Mouse (Mus musculus) frontal cortex, postnatal 10 days (tissue): ENCODE results near the gene Ccser1.

Source experiments
- DNase-seq, 2 experiments: peaks; one replicate each; pipeline ENCODE4 v3.0.0; 2022; ENCODE audit warnings: low spot score in 2 of 2, mixed read lengths in 1 of 2

Ccser1 gene

GRCm38 (mm10) chr6:61296188-61297037, 116.3 kb downstream of the Ccser1 start:
- no peak for DNase-seq

GRCm38 (mm10) chr6:61300441-61300840, 120.3 kb downstream of the Ccser1 start:
- no peak for DNase-seq

GRCm38 (mm10) chr6:61300975-61301374, 120.9 kb downstream of the Ccser1 start:
- DNase-seq: no peak

GRCm38 (mm10) chr6:61301631-61302030, 121.5 kb downstream of the Ccser1 start:
- no peak for DNase-seq

GRCm38 (mm10) chr6:61311324-61312091, 131.4 kb downstream of the Ccser1 start:
- no peak for DNase-seq

GRCm38 (mm10) chr6:61315884-61316601, 135.9 kb downstream of the Ccser1 start:
- DNase-seq: peak in 1 of 2 experiments; percentile 42

DNA sequence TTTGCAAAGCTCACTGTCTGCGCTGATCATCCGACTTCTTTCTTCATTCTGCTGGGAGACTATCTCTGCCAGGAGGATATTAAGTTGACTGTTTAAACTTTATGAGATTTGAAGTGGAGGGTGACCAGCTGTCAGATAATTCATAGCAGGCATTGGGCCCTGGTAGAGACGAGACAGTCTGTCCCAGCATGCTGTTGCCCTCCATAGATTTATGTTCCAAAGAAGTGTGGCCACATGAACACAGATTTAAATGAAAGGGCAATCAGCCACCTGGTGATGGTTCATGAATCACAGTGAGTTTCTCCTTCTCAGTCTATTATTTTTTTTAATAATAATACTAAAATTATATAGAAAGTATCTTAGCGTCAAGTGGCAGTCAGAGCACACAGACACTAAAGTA, 140.7 kb downstream of the Ccser1 start:
- DNase-seq: no peak

GRCm38 (mm10) chr6:61322328-61322727, 142.2 kb downstream of the Ccser1 start:
- DNase-seq: no peak

DNA sequence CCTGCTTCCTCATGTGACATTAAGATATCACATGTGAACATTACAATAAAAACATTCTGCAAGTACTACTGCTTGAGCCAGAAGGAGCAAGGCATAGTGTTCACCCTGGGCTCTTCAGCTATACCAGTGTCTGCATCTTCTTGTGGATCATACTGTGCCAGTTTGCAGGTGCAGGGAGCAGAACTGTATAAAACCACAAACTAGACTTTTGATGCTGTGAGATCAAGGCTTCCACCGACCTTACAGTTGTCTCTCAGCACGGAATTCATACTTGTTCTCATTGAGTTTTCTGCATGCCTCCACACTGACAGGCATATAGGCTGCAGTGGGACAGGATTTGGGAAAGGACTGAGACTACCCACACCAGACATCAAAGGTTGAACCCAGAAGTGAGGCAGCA, 146.0 kb downstream of the Ccser1 start:
- no peak for DNase-seq

DNA sequence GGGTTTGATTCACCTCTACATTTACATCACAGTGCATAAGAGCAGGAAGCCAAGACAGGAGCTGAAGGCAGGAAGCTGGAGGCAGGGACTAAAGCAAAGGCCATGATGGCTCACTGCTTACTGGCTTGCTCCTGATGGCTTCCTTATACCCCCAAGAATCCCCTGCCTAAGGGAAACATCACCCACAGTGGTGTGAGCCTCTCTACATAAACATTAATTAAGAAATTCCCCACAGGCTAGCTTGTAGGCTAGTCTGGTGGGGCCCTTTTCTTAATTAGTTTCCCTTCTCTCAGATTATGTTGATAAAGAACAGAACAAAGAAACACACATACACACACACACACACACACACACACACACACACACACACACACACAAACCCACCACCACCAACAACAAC, 148.9 kb downstream of the Ccser1 start:
- no peak for DNase-seq

DNA sequence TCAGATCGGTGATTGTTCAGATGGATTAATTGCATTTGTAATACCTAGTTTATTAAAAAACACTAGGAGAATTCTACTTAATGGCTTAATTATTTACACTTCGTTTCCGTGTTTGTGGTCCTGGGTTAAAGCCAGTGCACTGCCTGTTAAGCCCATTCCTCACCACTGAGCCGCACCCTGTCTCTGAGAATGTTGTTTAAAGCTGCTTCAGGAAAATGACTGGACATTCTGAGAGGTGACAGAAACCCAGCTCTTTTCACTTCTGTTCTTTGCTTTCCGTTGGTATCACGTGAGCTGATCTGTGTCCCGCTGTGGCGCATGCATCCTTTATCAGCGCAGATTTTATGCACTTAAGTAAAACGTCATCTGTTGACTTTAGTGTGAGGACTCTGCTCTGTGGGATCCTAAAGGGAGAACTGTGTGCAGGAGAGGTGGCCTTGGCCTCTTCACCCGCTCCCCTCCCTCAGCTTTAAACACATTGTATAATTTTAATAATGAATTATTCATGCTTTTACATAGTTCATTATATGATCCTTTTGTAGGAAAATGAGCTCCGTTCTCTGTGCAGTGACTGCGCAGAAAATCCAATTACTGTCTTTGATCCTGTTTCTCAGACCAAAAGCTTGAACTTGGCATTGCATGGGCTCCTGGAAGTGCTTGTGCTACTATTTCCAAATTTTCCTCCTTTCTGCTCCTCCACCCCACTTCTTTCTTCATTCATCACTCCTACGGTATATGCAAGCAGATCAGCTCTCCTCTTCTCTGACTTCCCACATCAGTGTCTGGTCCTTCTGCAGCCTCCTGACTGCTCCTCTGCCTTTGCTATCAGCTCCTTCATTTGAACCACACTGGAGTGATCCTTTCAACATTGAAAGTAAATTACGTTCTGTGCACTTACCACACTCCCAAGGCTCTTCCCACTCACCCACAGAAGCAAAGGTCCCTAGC, 149.7 kb downstream of the Ccser1 start:
- DNase-seq: no peak

DNA sequence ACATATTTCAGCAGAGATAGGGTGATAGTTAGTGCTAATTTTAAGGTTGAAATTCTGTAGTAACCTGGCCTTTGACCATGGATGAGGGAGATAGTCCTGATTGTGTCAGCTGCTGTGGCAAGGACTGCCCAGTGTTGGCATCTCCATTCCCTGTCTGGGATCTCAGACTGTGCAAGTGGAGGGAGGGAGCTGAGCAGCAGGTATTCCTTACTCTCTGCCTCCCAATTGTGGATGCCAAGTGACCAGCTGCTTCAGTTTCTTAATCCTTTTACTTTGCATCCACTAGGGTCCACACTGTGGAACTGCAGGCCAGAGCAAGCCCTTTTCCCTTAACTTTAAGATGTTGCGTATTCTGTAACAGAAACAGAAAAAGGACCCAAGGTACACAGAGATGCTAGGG, 154.3 kb downstream of the Ccser1 start:
- DNase-seq: no peak

DNA sequence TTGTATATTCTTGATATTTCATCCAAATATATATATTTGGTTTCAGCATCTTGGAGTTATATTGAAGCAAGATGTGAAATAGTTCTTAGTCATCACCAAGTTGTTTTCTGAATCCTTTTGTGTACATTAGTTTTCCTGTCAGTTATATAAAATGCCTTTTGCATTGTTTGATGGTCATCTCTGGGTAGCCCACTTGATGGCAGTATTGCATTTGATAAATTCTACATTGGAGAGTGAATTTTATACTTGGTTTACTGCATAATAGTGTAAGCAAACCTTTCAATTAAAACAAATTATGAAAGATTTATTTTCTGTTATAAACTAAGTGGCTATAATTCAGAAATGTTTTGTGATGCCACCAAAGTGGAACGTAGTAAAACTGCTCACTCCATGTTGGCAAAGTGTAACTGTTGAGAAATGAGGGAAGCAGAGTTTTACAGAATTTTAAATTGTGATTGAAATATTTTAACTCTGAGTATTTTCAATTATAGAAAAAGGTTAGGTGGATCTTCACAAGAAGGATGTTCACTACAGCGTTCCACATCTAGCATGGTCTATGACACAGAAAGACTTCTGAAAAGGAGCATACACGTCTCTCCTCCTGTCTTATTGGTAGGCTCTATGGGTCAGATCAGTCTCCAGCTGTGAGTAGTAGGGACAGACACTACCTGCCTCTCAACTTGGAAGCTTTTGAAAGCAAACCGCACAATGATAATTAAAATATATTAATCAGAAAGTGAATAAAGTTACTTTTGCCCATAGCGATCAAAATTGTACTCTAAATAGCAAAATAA, 167.1 kb downstream of the Ccser1 start:
- no peak for DNase-seq

- DNase-seq: no peak
Measured at GRCm38 (mm10) chr6:61363722-61364121, 183.6 kb downstream of the Ccser1 start.

- DNase-seq: no peak
Measured at GRCm38 (mm10) chr6:61382526-61382925, 202.4 kb downstream of the Ccser1 start.

DNA sequence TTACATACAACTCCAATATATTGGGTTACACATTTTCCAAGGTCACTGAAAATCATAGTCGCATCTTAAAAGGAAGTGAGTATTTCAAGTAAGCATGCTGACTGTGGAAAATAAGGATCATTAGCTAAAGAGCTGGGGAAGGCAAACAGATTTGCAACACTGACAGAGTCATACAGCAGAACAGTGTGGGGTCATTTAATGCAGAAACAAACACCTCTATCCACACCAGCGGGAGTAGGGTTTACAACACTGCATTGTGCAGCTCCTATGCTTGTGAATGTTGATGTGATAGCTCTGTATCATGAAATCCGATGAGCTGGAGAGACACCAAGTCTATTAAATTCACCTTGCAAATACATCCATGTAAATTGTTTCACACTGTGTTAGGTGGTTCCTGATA, 202.9 kb downstream of the Ccser1 start:
- no peak for DNase-seq

- no peak for DNase-seq
Measured at GRCm38 (mm10) chr6:61387046-61387445, 206.9 kb downstream of the Ccser1 start.

DNA sequence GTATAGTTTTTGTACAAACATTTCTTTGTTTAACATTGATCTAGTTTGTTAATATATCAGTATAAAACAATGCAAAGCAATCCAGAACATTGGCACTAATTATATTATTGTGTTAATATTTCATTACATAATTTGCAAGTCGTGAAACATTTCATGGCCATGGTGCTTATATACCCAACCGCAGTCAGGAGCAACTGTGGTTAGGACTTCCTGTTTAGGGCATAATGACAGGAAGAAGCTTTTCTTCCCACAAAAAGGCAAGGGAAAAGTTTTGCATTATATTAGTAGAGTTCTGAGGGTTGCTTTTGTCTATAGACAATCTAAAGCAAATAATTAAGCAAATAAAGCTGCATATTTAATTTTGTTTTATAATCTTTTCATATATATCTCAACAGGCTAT, 247.4 kb downstream of the Ccser1 start:
- DNase-seq: no peak

DNA sequence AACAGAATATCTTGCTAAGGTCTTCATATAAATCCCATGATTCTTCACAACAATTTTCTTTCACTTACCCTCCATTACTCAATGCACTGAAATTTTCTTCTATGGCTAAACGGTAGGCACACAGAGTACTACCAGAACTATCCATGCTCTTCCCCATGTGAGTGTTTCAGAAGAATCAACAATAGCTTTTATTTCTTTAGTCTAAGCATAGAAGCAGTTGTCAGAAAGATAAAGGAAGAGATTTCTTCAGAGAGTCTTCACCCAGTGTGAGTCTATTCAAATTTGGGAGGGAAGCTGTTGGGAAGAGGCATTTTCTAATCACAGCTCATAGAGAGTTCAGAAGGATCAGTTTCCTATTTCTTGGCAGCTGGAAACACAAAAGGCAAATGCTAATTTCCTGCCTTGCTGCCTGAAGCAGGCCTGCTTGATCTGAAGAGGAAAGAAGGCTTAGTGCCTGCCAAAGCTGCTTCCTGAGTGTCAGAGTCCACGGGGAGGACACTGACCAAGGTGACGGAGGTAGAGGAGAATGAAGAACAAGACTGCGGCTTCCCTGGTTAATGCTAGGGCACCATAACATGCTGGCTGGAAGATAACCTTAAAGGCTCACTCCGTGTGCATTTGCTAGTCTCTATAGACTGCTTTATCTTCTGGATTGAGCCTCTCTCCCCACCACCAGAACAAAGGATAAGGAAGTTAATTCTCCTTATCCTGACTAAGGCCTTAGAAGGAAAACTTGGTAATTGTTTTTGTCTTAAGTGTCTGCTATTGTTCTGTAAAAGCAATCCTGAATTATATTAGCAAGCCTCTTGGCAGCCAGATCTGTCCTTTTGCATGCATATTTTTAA, 251.0 kb downstream of the Ccser1 start:
- DNase-seq: no peak

DNA sequence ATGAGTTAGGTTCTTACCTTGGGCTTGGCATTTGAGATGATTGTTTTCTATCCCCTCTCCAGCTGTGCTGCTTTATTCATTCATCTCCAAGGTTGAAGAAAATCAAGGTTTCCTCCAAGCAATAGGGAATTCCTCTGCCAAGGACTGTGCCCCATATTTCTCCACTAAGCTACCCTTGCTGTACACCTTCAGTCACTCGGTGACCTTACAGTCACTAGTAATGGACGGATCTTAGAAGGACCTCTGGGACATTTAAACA, 251.5 kb downstream of the Ccser1 start:
- no peak for DNase-seq
